Mouse (Mus musculus): Measurements from ENCODE around the gene Kctd14. TPM values are rescaled to one million over a fixed set of nuclear protein-coding genes. Genes with fewer than 3 reads are reported as not detected.

Gene Kctd14
- total RNA-seq, 2 experiments from 2014 or later = 2.3 to 3.7 TPM

- DNase-seq = no peak
These were observed 12.1 kb upstream of the Kctd14 start for GRCm38 (mm10) chr7:97438986-97439385.

DNA sequence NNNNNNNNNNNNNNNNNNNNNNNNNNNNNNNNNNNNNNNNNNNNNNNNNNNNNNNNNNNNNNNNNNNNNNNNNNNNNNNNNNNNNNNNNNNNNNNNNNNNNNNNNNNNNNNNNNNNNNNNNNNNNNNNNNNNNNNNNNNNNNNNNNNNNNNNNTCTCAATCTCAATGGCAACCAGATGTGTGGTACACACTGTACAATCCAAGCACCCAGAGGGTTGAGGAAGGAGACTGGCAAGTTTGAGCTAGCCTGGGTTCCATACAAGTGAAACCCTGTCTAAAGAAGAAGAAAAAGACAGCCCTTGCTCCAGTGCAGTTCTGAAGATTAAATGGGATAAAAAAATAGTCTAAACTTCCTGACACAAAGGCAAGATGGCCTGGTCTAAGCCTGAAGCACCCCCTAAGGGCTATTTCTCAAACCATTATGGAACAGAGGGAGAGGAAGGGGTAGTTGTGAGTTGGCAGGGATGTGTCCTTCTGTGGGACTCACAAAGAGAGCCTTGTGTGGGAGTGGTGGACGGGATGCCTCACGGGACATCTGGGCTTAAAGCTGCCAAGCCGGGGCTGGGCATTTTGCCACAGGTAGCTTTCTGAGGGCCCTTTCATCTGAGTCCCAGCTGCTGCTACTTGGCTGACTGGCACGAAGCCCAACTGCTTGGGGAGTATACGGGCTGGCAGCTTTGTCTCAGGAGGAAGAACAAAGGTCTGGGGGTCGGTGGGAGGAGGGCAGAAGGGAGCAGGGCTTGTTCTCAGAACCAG lies 4.8 kb upstream of the Kctd14 start:
- peak; percentile 87 to 91 for DNase-seq

- peak in 1 of 2 experiments; percentile 35 for DNase-seq
These were observed 4.0 kb upstream of the Kctd14 start for GRCm38 (mm10) chr7:97447050-97447531.

DNA sequence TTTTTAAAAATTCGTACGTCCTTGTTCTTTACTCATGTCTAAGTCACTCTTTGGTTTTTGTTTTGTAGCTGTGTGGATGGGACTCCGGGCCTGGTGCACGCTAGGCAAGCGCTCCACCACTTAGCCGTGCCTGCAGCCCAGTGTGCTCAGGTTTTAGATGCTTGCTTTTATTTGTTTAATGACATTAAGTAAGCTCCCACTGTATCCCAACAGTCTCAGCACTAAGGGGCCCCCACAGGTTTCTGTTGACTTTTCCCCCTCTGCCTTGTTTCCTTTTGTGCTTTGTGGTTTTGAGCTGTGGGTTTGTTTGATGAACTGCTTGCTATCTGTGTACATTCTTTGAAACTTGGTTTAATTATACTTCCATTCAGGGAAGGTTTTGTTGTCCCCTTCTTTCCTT lies 1.1 kb downstream of the Kctd14 start:
- DNase-seq = no peak

- DNase-seq = peak; percentile 23 to 45
These were observed 2.2 kb downstream of the Kctd14 start for GRCm38 (mm10) chr7:97453141-97453921.

DNA sequence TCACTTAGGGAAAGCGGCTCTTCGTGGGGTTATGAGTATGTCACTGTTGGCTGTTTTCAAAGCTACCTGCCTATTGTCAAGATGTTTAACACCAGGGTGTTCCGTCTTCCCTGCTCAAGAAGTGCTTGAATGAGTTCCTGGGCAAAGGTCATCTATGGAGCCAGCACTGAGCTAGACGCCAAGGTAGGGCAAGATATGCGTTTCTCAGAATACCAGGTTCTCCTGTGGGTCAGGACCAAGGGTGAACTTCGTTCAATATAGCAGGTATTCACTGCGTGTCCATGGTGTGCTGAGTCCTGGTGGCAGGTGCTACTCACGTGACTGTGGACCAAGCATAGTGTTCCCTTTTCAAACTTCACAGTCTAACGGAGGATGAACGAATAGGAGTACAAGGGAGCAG lies 3.7 kb downstream of the Kctd14 start:
- no peak for DNase-seq

- DNase-seq = no peak
These were observed 4.5 kb downstream of the Kctd14 start for GRCm38 (mm10) chr7:97455577-97455976.

- DNase-seq = no peak
These were observed 21.9 kb downstream of the Kctd14 start for GRCm38 (mm10) chr7:97473001-97473400.

DNA sequence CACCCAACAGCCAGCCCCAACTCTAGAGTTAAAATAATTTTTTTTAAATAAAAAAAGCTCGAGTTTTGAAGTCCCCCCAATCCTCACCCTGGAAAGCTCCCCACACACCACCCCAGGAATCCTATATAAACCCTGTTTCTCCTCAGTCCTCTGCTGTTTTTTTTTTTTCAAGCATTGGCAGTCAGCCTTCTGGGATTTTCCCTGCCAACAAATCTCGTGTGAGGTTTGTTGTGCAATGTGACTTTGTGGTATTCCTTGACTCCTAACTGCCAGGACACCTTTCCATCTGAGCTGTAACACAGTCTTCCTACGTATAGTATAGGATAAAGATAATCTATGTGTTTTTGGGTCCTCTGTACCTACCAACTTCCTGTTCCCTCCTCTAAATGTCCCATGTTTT lies 28.2 kb downstream of the Kctd14 start:
- peak in 1 of 2 experiments; percentile 27 for DNase-seq

DNA sequence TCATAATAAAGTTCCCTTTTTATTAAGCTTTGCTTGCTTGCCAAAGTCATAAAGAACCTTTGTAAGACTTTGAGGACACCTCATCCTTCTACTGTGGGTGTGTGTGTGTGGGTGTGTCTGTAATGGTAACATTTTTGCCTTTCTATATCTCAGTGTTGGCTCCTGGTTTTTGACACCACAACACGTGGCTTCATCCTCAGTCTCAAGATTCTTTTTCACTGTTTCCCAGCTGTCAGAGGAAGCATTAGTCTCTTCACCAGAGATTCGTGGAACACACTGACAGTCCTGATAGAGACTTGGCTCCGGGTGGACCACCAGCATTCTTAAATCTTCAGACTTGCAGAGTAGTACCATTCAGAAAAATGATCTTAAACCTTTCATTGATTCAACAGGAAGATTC lies 29.2 kb downstream of the Kctd14 start:
- DNase-seq = no peak

DNA sequence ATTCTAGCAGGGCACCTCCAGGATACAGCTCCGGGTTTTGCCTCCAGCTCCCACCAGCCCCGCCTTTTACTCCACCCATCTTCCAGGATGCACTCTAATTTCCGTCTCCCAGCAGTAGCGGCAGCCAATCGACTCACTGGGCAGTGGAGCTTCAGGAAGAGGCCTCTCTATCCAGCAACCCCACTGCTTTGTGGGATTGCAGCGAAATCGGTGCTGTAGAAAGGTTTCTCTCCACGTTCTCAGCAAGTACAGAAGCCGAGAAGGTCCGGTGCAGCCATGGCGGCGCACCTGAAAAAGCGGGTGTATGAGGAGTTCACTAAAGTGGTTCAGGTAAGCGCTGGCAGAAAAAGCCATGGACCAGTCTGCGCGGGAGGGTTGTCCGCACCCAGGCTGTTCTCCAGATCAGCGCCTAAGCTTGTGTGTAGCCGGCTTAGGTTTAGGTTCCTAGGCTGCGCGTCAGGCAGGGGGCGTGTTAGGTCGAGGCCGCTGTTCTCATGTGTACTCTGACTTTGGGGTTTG lies 29.8 kb downstream of the Kctd14 start, which contains the start of gene Ints4:
Gene Ints4 (plus strand): TSS at position 136 of the 519 bp plus-strand sequence.
- peak; percentile 95 to 96 for DNase-seq

DNA sequence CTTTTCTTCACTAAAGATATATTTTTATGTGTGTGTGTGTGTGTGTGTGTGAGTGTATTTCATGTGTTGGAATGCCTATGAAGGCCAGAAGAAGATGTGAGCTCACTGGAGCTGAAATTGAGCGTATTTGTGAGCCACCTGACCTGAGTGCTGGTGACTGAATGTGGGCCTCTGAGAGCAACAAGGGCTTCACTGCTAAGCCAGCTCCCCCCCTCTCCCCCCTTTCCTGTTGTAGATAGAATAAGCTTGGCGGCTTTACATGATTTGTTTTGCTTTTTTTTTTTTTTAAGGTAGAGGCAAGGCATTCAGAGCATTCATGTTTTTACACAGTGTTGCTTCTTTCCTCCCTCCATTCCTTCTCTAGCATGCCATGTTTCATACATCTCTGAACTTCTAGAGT lies 32.3 kb downstream of the Kctd14 start:
- no peak for DNase-seq

DNA sequence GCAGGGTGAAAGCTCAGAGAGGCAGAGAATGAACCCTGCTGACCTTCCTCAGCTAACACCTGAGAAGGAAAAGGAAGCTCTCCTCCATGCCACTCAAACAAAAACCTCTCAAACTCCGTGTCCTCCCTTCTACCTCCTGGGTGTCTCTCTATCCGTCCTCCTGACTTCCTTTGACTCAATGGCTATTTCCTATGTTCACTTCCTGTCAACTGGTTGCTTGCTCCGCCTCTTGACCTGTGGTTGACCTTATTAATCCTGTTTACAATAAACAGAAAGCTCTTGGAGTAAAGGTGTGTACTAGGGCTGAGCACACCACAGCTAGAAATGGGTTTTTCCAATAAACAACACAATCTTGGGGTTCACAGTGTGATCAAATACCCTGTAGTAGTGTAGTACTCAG lies 40.0 kb downstream of the Kctd14 start:
- DNase-seq = no peak

DNA sequence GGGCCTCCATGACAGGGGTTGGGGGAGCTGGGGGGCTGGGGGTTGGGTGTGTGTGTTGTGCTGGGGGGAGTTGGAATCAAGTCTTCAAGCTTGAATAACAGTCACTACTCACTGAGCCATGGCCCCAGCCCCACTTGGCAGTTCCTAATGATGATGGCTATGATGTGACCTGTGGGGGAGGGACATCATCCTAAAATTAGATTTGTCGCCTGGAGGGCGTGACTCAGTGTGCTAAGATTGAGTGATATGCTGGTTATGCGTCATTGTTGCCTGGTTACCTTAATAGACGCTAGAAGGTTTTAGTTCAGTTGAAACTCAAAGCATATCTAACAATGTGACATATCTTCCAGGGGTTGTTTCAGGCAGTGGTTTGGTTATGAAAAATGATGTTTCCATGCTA lies 41.3 kb downstream of the Kctd14 start:
- peak; percentile 51 to 59 for DNase-seq

- no peak for DNase-seq
These were observed 43.9 kb downstream of the Kctd14 start for GRCm38 (mm10) chr7:97495052-97495451.

DNA sequence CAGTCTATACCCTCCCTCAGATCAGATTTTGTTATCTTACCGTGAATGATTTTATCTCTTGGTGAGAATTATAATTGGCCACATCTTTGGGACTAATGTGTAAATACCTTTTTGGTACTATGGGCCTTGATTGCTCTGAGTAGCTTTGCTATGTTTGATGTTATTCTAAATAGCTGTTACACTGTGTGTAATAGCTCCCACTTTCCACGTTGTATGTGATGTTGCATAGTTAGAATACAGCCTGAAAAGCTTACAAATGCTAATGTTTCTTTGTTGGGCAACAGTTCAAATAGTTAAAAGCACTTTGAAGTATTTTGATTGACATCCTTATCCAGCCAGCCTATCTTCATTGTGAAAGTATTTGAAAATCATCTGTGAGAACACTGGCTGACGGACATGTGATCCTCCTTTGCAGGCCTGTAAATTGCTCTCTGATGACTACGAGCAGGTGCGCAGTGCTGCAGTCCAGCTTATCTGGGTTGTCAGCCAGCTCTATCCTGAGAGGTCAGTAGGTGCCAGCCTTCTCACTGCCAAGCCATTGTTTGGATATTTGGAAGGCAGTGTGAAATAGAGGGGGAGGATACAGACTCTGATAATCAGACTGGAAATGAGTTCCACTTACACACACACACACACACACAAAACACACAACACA lies 49.6 kb downstream of the Kctd14 start:
- DNase-seq = no peak

Other genes starting within 250 kb of the Kctd14 start
- gene Usp35, start 119.3 kb upstream of the Kctd14 start, total RNA-seq (2021) = 1 to 10 TPM; 4.9 to 8.7 TPM
- 10 to 100 TPM in 1 of 2 experiments, 1 to 10 TPM in 1; 7.8 to 11.3 TPM for gene Kctd21, start 119.0 kb upstream of the Kctd14 start, total RNA-seq (2021)
- gene Alg8, start 79.7 kb upstream of the Kctd14 start, total RNA-seq (2021) = 10 to 100 TPM; 14.0 to 21.1 TPM
- gene Ndufc2, start 51.3 kb upstream of the Kctd14 start, total RNA-seq (2021) = 100 to 1,000 TPM; 306 to 313 TPM
- gene Thrsp, start 33.6 kb upstream of the Kctd14 start, total RNA-seq (2021) = 1,000 to 10,000 TPM in 1 of 2 experiments, 100 to 1,000 TPM in 1; 749 to 1,266 TPM
- gene Ints4, start 29.6 kb downstream of the Kctd14 start, total RNA-seq (2021) = 10 to 100 TPM; 62.6 to 64.1 TPM
- 10 to 100 TPM; 32.2 to 40.7 TPM for gene Aamdc, start 128.2 kb downstream of the Kctd14 start, total RNA-seq (2021)
- 10 to 100 TPM; 25.8 to 30.5 TPM for gene Rsf1, start 128.6 kb downstream of the Kctd14 start, total RNA-seq (2021)
- 10 to 100 TPM; 55.6 to 58.4 TPM for gene Clns1a, start 245.3 kb downstream of the Kctd14 start, total RNA-seq (2021)